Mouse (Mus musculus): ENCODE data around the gene Oxct2b. TPM values are rescaled to one million over a fixed set of nuclear protein-coding genes. Genes with fewer than 3 reads are reported as not detected.
"Not testable (repeated sequence)": the region's sequence is repeated elsewhere in the genome, so short reads cannot be mapped to it uniquely, and the experiment has no call there.

Gene Oxct2b
- polyA plus RNA-seq, 3 experiments from 2014 or later = not detected

- ATAC-seq = not testable (repeated sequence)
Measured at GRCm38 (mm10) chr4:123114651-123115050, 1.4 kb upstream of the Oxct2b start.

GRCm38 (mm10) chr4:123116640-123117039, 574 bp downstream of the Oxct2b start:
- ATAC-seq = not testable (repeated sequence)

- ATAC-seq = no peak
Measured at GRCm38 (mm10) chr4:123121286-123121685, 5.2 kb downstream of the Oxct2b start.

- no peak for ATAC-seq
Measured at GRCm38 (mm10) chr4:123126626-123127025, 10.6 kb downstream of the Oxct2b start.

- no peak for ATAC-seq
Measured at GRCm38 (mm10) chr4:123127051-123127450, 11.0 kb downstream of the Oxct2b start.

GRCm38 (mm10) chr4:123137551-123137950, 21.5 kb downstream of the Oxct2b start:
- ATAC-seq = no peak

GRCm38 (mm10) chr4:123139513-123140154, 23.6 kb downstream of the Oxct2b start, which contains the start of gene Ppie:
Gene Ppie (minus strand): TSS chr4:123139951.
- peak; percentile 99 for ATAC-seq

- ATAC-seq = peak; percentile 71
Measured at GRCm38 (mm10) chr4:123147446-123148150, 31.5 kb downstream of the Oxct2b start.

GRCm38 (mm10) chr4:123152003-123152402, 35.9 kb downstream of the Oxct2b start:
- ATAC-seq = no peak

- ATAC-seq = no peak
Measured at GRCm38 (mm10) chr4:123152976-123153375, 36.9 kb downstream of the Oxct2b start.

- ATAC-seq = no peak
Measured at GRCm38 (mm10) chr4:123155004-123155403, 38.9 kb downstream of the Oxct2b start.

- no peak for ATAC-seq
Measured at GRCm38 (mm10) chr4:123155427-123155826, 39.4 kb downstream of the Oxct2b start.

GRCm38 (mm10) chr4:123155840-123156239, 39.8 kb downstream of the Oxct2b start:
- ATAC-seq = no peak

GRCm38 (mm10) chr4:123160571-123160970, 44.5 kb downstream of the Oxct2b start:
- no peak for ATAC-seq

- not testable (repeated sequence) for ATAC-seq
Measured at GRCm38 (mm10) chr4:123161251-123161650, 45.2 kb downstream of the Oxct2b start.

GRCm38 (mm10) chr4:123162305-123162917, 46.3 kb downstream of the Oxct2b start:
- no peak for ATAC-seq

GRCm38 (mm10) chr4:123164157-123164556, 48.1 kb downstream of the Oxct2b start:
- ATAC-seq = no peak

Other genes starting within 250 kb of the Oxct2b start
- 100 to 1,000 TPM; 303 to 446 (median 377) TPM for gene Cap1, start 230.2 kb upstream of the Oxct2b start, polyA plus RNA-seq (2017; shearing (Covaris generic))
- 1 to 10 TPM in 2 of 3 experiments, under 1 TPM in 1; 0.68 to 1.5 (median 1.3) TPM for gene Mfsd2a, start 155.1 kb upstream of the Oxct2b start, polyA plus RNA-seq (2017; shearing (Covaris generic))
- gene Mycl, start 120.6 kb upstream of the Oxct2b start, polyA plus RNA-seq (2017; shearing (Covaris generic)) = not detected
- 10 to 100 TPM; 10.7 to 20.6 (median 19.9) TPM for gene Trit1, start 99.7 kb upstream of the Oxct2b start, polyA plus RNA-seq (2017; shearing (Covaris generic))
- not detected for gene Bmp8b, start 11.1 kb upstream of the Oxct2b start, polyA plus RNA-seq (2017; shearing (Covaris generic))
- gene Ppie, start 23.7 kb downstream of the Oxct2b start, polyA plus RNA-seq (2017; shearing (Covaris generic)) = 100 to 1,000 TPM in 1 of 3 experiments, 10 to 100 TPM in 2; 68.9 to 105 (median 92.0) TPM
- not detected for gene Hpcal4, start 67.0 kb downstream of the Oxct2b start, polyA plus RNA-seq (2017; shearing (Covaris generic))
- not detected for gene Nt5c1a, start 85.2 kb downstream of the Oxct2b start, polyA plus RNA-seq (2017; shearing (Covaris generic))
- gene Heyl, start 117.3 kb downstream of the Oxct2b start, polyA plus RNA-seq (2017; shearing (Covaris generic)) = under 1 TPM in 1 of 3 experiments, not detected in 2; 0.10 TPM
- 10 to 100 TPM; 13.5 to 18.7 (median 14.7) TPM for gene Pabpc4, start 146.1 kb downstream of the Oxct2b start, polyA plus RNA-seq (2017; shearing (Covaris generic))
- gene Oxct2a, start 207.4 kb downstream of the Oxct2b start, polyA plus RNA-seq (2017; shearing (Covaris generic)) = not detected
- not detected for gene Bmp8a, start 227.0 kb downstream of the Oxct2b start, polyA plus RNA-seq (2017; shearing (Covaris generic))